25 mouse cellular contexts compared by ENCODE assay signal in genomic region chr2:27917177-27917576, GRCm38 (mm10). TPM values are rescaled to one million over a fixed set of nuclear protein-coding genes. Genes with fewer than 3 reads are reported as not detected.
A peak's percentile ranks its signal among the peaks of the same experiment; 100 is the strongest.
DNase-seq lines count a peak whose midpoint lies in the region; ATAC-seq and TF ChIP-seq lines count a peak whose summit lies in the region.
"Had no signal": no experiment of that assay in that cellular context is flagged by ENCODE, and none has a peak within 500 bp of the region (broad histone marks: within the 10 kb centered on the region; RNA-seq: fewer than 3 reads in every experiment).

No protein-coding gene starts in this region.

- no peaks in the 10 kb centered on the region for H3K27me3 ChIP-seq in heart, embryonic 11.5 days (ENCODE audit: control insufficient read depth, insufficient read depth, low read length)
- H3K27me3 ChIP-seq in kidney, embryonic 16.5 days (ENCODE audit: insufficient read depth, low read length): no peaks in the 10 kb centered on the region
- no peaks in the 10 kb centered on the region for H3K27me3 ChIP-seq in neural tube, embryonic 15.5 days (replicated peaks)
- H3K27me3 ChIP-seq: forebrain, embryonic 15.5 days; heart, embryonic 12.5 days; heart, embryonic 15.5 days; hindbrain, embryonic 13.5 days; intestine, embryonic 15.5 days had no signal

- no peak overlapping the region for H3K27ac ChIP-seq in heart, embryonic 11.5 days (ENCODE audit: low read depth, low read length)
- peak overlapping the region; percentile 13; the same call in 1 of the 2 replicates for H3K27ac ChIP-seq in embryonic fibroblast, embryonic 13.5 days (ENCODE audit: insufficient read depth, low read length)
- no peak overlapping the region for H3K27ac ChIP-seq in kidney, embryonic 16.5 days (ENCODE audit: low read length)
- H3K27ac ChIP-seq in neural tube, embryonic 15.5 days (replicated peaks): no peak overlapping the region
- H3K27ac ChIP-seq: forebrain, embryonic 15.5 days; heart, embryonic 15.5 days; hindbrain, embryonic 13.5 days; intestine, embryonic 15.5 days had no signal

- no peak overlapping the region for H3K9ac ChIP-seq in heart, embryonic 11.5 days (ENCODE audit: low read depth, low read length)
- H3K9ac ChIP-seq in kidney, embryonic 16.5 days (replicated peaks; ENCODE audit: low read length): no peak overlapping the region
- no peak overlapping the region for H3K9ac ChIP-seq in neural tube, embryonic 15.5 days (replicated peaks)
- H3K9ac ChIP-seq: forebrain, embryonic 15.5 days; heart, embryonic 12.5 days; hindbrain, embryonic 13.5 days; intestine, embryonic 15.5 days had no signal

- no peak overlapping the region for H3K4me2 ChIP-seq in heart, embryonic 11.5 days
- H3K4me2 ChIP-seq in kidney, embryonic 16.5 days (replicated peaks; ENCODE audit: low read depth, low read length): no peak overlapping the region
- no peak overlapping the region for H3K4me2 ChIP-seq in neural tube, embryonic 15.5 days
- H3K4me2 ChIP-seq: forebrain, embryonic 15.5 days; heart, embryonic 12.5 days; heart, embryonic 15.5 days; hindbrain, embryonic 13.5 days; intestine, embryonic 15.5 days had no signal

- H3K9me3 ChIP-seq in heart, embryonic 11.5 days (replicated peaks; ENCODE audit: control insufficient read depth, low read length): no peaks in the 10 kb centered on the region
- H3K9me3 ChIP-seq in kidney, embryonic 16.5 days (ENCODE audit: low read length): no peaks in the 10 kb centered on the region
- H3K9me3 ChIP-seq in neural tube, embryonic 15.5 days (replicated peaks): no peaks in the 10 kb centered on the region
- H3K9me3 ChIP-seq: forebrain, embryonic 15.5 days; heart, embryonic 12.5 days; heart, embryonic 15.5 days; hindbrain, embryonic 10.5 days; hindbrain, embryonic 13.5 days; intestine, embryonic 15.5 days had no signal

- no peak for TF ChIP-seq POLR2A in embryonic fibroblast, embryonic 13.5 days (IDR thresholded peaks at IDR 0.05; ENCODE audit: low read depth, low read length)

- H3K36me3 ChIP-seq in heart, embryonic 11.5 days (ENCODE audit: control insufficient read depth, insufficient read depth, low read length): no peaks in the 10 kb centered on the region
- no peaks in the 10 kb centered on the region for H3K36me3 ChIP-seq in kidney, embryonic 16.5 days (ENCODE audit: insufficient read depth, low read length)
- no peaks in the 10 kb centered on the region for H3K36me3 ChIP-seq in neural tube, embryonic 15.5 days
- H3K36me3 ChIP-seq: forebrain, embryonic 15.5 days; heart, embryonic 12.5 days; heart, embryonic 15.5 days; hindbrain, embryonic 10.5 days; hindbrain, embryonic 13.5 days; intestine, embryonic 15.5 days had no signal

- peak; percentile 45 for DNase-seq in adrenal gland, postnatal 14 days
- no peak for DNase-seq in adrenal gland, adult 18-20 months (ENCODE audit: low spot score in 2 of 2)
- DNase-seq in heart, adult 11 months: peak; percentile 88
- peak; percentile 52 to 57 for DNase-seq in adrenal gland, postnatal 36 days
- DNase-seq: cerebellum, adult 18-20 months; cerebellum, adult 9-10 months; cerebellum, postnatal 14 days; gastrocnemius, postnatal 14 days; heart, adult 18-20 months; heart, postnatal 10 days; heart, postnatal 36 days; kidney, adult 18-20 months; kidney, adult 9 months had no signal

- no peak for TF ChIP-seq CTCF in embryonic fibroblast, embryonic 13.5 days (IDR thresholded peaks at IDR 0.05; ENCODE audit: borderline replicate concordance, insufficient read depth, low read length)

- no peak for ATAC-seq in heart, embryonic 11.5 days (replicated peaks; ENCODE audit: insufficient number of reproducible peaks, low FRiP score, low TSS enrichment)
- no peak for ATAC-seq in kidney, embryonic 16.5 days (ENCODE audit: low FRiP score, low TSS enrichment)
- ATAC-seq in neural tube, embryonic 15.5 days (ENCODE audit: low FRiP score): no peak
- ATAC-seq: activated CD4-positive, CD25-positive, alpha-beta regulatory T cell, adult 4 months; forebrain, embryonic 15.5 days; hindbrain, embryonic 16.5 days had no signal

- 90% methylated on average over 3 of the region's 3 CpGs for WGBS in heart, embryonic 11.5 days (ENCODE audit: insufficient replicate concordance)
- WGBS in kidney, embryonic 16.5 days: 90% methylated on average over 3 of the region's 3 CpGs
- 95% methylated on average over 3 of the region's 3 CpGs for WGBS in neural tube, embryonic 15.5 days

- H3K4me1 ChIP-seq in heart, embryonic 11.5 days (ENCODE audit: control insufficient read depth, insufficient read depth, low read length): peaks cover 26% of the 10 kb centered on the region
- peaks cover 27% of the 10 kb centered on the region for H3K4me1 ChIP-seq in embryonic fibroblast, embryonic 13.5 days (ENCODE audit: control insufficient read depth, insufficient read depth, low read length)
- H3K4me1 ChIP-seq in kidney, embryonic 16.5 days (ENCODE audit: insufficient read depth, low read length): peaks cover 7% of the 10 kb centered on the region; the same call in 1 of the 2 replicates
- H3K4me1 ChIP-seq in neural tube, embryonic 15.5 days: no peaks in the 10 kb centered on the region
- H3K4me1 ChIP-seq: forebrain, embryonic 15.5 days; hindbrain, embryonic 13.5 days had no signal

- no peak overlapping the region for H3K4me3 ChIP-seq in heart, embryonic 11.5 days (ENCODE audit: low read depth, low read length)
- no peak overlapping the region for H3K4me3 ChIP-seq in embryonic fibroblast, embryonic 13.5 days (ENCODE audit: insufficient read depth, low read length)
- H3K4me3 ChIP-seq in kidney, embryonic 16.5 days (ENCODE audit: low read length): no peak overlapping the region
- H3K4me3 ChIP-seq in neural tube, embryonic 15.5 days (replicated peaks): no peak overlapping the region
- H3K4me3 ChIP-seq: forebrain, embryonic 15.5 days; heart, embryonic 12.5 days; heart, embryonic 15.5 days; hindbrain, embryonic 10.5 days; hindbrain, embryonic 13.5 days; intestine, embryonic 15.5 days had no signal

RNA-seq across cellular contexts. Expression of gene Col5a1, which starts 31.0 kb away (rescaled TPM):
- total RNA-seq in adrenal gland, postnatal 14 days (2021): 73.1 and 76.7 TPM in 2 replicates
- 10 to 100 TPM; 23.8 to 35.6 TPM for total RNA-seq in adrenal gland, adult 18-20 months (2021)
- 38.7 and 38.8 TPM in 2 replicates for polyA plus RNA-seq in heart, embryonic 11.5 days (2014; fragmentation: Nextera tagmentation; extraction: Ambion mirVana)
- 10 to 100 TPM; 51.4 to 64.3 TPM for total RNA-seq in adrenal gland, postnatal 36 days (2021)
- 997 and 1,013 TPM in 2 replicates for polyA plus RNA-seq in embryonic fibroblast, embryonic 13.5 days (2011; ENCODE audit: insufficient read length, low read depth, missing spikeins)
- polyA plus RNA-seq in kidney, embryonic 16.5 days (2015; fragmentation: Nextera tagmentation; extraction: Ambion mirVana): 50.1 and 55.8 TPM in 2 replicates
- 21.5 and 29.0 TPM in 2 replicates for polyA plus RNA-seq in neural tube, embryonic 15.5 days (2015; fragmentation: Nextera tagmentation; extraction: Ambion mirVana)
- polyA plus RNA-seq: activated CD4-positive, CD25-positive, alpha-beta regulatory T cell, adult 4 months had no signal

Comparison
In these comparisons a context has a peak if more than half of its experiments do, and no peak if none do; other contexts are left out.
1. DNase-seq: peak in adrenal gland, postnatal 14 days (single experiment), heart, adult 11 months (single experiment) and adrenal gland, postnatal 36 days (2 of 2); none in adrenal gland, adult 18-20 months (0 of 2).
2. RNA of gene Col5a1, which starts 31.0 kb away (polyA plus RNA-seq): 997 to 1,013 TPM in embryonic fibroblast, embryonic 13.5 days; 50.1 to 55.8 TPM in kidney, embryonic 16.5 days, 38.7 to 38.8 TPM in heart, embryonic 11.5 days and 21.5 to 29.0 TPM in neural tube, embryonic 15.5 days; every median in the first group is over 10 times any median in the second.